Mouse (Mus musculus) spleen, embryonic (tissue): Measurements from ENCODE around the gene Grwd1.

Experiments used
- CTCF ChIA-PET: fragments of 350-600 bp; sonication (Branson Sonifier 250); formaldehyde crosslinking; loops from one replicate; lab custom pipeline; 2022; lab: Charles Lee

Gene Grwd1

GRCm38 (mm10) chr7:45779081-45779641 lies 51.6 kb downstream of the Grwd1 start:
- CTCF ChIA-PET: no interaction called here

GRCm38 (mm10) chr7:45775237-45775636 lies 55.5 kb downstream of the Grwd1 start:
- CTCF ChIA-PET: no interaction called here
